Mouse (Mus musculus) hindbrain, postnatal 0 days (tissue): ENCODE data around the gene Kcnb1. TPM values are rescaled to one million over a fixed set of nuclear protein-coding genes. Genes with fewer than 3 reads are reported as not detected.

ENCODE experiments used
- ATAC-seq: fragments of 200-750 bp; cut with Nextera tagmentation; 2 replicates; pipeline ENCODE4 v1.8.0; 2017; ENCODE audit warnings: mild to moderate bottlenecking, moderate TSS enrichment, moderate library complexity
- DNase-seq: peaks from one replicate; pipeline ENCODE4 v3.0.0-alpha.2; 2015; ENCODE audit warnings: low spot score
- H3K27ac ChIP-seq: fragments of 300-500 bp; sonication (generic); 2 replicates; pipeline ENCODE4 v1.5.1; 2014; ENCODE audit warnings: mild to moderate bottlenecking
- H3K27me3 ChIP-seq: fragments of 300-500 bp; sonication (generic); 2 replicates; pipeline ENCODE4 v1.6.1; 2014; ENCODE audit warnings: low read length, mixed read lengths; ENCODE audit not compliant: insufficient read depth
- H3K36me3 ChIP-seq: fragments of 300-500 bp; sonication (generic); 2 replicates; pipeline ENCODE4 v1.6.1; 2014; ENCODE audit warnings: low read length, mixed read lengths; ENCODE audit not compliant: insufficient read depth
- H3K4me1 ChIP-seq: fragments of 300-500 bp; sonication (generic); 2 replicates; pipeline ENCODE4 v1.6.1; 2014; ENCODE audit warnings: antibody characterized with exemption, low read length, mixed read lengths; ENCODE audit not compliant: insufficient read depth
- H3K4me2 ChIP-seq: fragments of 300-500 bp; sonication (generic); 2 replicates; pipeline ENCODE4 v1.6.1; 2014; ENCODE audit warnings: low read depth, mild to moderate bottlenecking, low read length, moderate library complexity, mixed read lengths
- H3K4me3 ChIP-seq: fragments of 300-500 bp; sonication (generic); 2 replicates; pipeline ENCODE4 v1.5.1; 2014; ENCODE audit warnings: low read length
- H3K9ac ChIP-seq: fragments of 300-500 bp; sonication (generic); replicated peaks from 2 replicates; pipeline ENCODE4 v1.6.1; 2014; ENCODE audit warnings: mild to moderate bottlenecking, low read length, moderate library complexity, mixed read lengths
- H3K9me3 ChIP-seq: fragments of 300-500 bp; sonication (generic); 2 replicates; pipeline ENCODE4 v1.6.1; 2016; ENCODE audit warnings: low read length, mixed read lengths
- CTCF ChIP-seq: IDR thresholded peaks from 2 replicates; pipeline ENCODE4 v1.5.1; 2016; ENCODE audit warnings: antibody characterized with exemption, control low read depth, low read depth
- WGBS: fragments of 180-500 bp; shearing (Covaris S2); extraction: QIAGEN DNeasy Blood & Tissue Kit; methylation state at CpG from one replicate; pipeline ENCODE4 v1.1.7; 2014; 5-methylcytosine and 5-hydroxymethylcytosine counted together
- polyA plus RNA-seq: library from polyadenylated mRNA; unstranded; fragments of >200 nt; fragmentation: Nextera tagmentation; extraction: Ambion mirVana; gene quantifications from 2 replicates; pipeline ENCODE4 v1.2.1, GENCODE M21; 2015
- total RNA-seq: library from RNA; depleted of rRNA; stranded (reverse); fragments of >200 nt; gene quantifications from 2 replicates; pipeline ENCODE4 v1.2.3, GENCODE M21; 2014; rRNA removed

Kcnb1 gene
- total RNA-seq (21.5 and 33.6 TPM in 2 replicates), polyA plus RNA-seq (4.0 and 5.1 TPM in 2 replicates)

- DNase-seq, result peak; percentile 90
- peak within 1 kb of the TSS; percentile 26; the same call in 1 of the 2 replicates for H3K27ac ChIP-seq
- peak; percentile 29; the same call in 1 of the 2 replicates for TF ChIP-seq CTCF
- peaks cover 7% of the 10 kb centered on the region; the same call in 1 of the 2 replicates for H3K4me1 ChIP-seq
- 0 out of 2 replicates have a peak, but pooled peaks cover 5% of the 10 kb centered on the region for H3K27me3 ChIP-seq
- peak within 1 kb of the TSS; percentile 60 for H3K4me3 ChIP-seq
- no peaks in the 10 kb centered on the region for H3K36me3 ChIP-seq
- H3K4me2 ChIP-seq, result peak within 1 kb of the TSS; percentile 69
- no peaks in the 10 kb centered on the region for H3K9me3 ChIP-seq
- H3K9ac ChIP-seq, result peak within 1 kb of the TSS; percentile 72
- under 1% methylated on average over 38 of the region's 41 CpGs for WGBS
- ATAC-seq, result peak; percentile 81
These were observed at the start of gene Kcnb1 for GRCm38 (mm10) chr2:167190076-167190399. Gene Kcnb1 (minus strand): TSS chr2:167190155.

- 36% methylated on average over 12 of the region's 12 CpGs for WGBS
- H3K4me2 ChIP-seq, result no peak overlapping the region
- no peak for TF ChIP-seq CTCF
These were observed 49.3 kb upstream of the Kcnb1 start for GRCm38 (mm10) chr2:167239262-167239661.

DNA sequence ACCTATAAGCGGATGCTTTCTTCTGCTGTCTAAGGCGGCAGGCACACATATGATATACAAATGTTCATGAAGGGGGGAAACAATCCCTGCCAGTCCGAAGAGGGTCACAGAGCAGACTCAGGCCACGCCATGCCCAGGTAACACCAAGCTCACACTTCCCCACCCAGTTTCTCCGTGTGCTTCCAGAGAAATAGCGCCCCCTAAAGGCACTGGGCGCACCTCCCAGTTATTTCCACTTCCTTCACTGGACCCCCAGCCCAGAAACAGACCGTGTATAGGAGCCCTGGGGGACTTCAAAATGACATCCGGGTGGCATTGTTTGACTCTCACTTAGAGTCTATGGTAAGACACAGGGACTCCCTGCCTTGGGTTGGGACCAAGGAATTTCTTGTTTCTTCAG is 47.3 kb upstream of the Kcnb1 start:
- Histone ChIP-seq H3K36me3 (no peaks in the 10 kb centered on the region), H3K4me1 (peaks cover 9% of the 10 kb centered on the region; the same call in 1 of the 2 replicates)
- 79% methylated on average over 9 of the region's 9 CpGs for WGBS

More at GRCm38 (mm10) chr2:167239262-167239661, 49.3 kb upstream of the Kcnb1 start:
- no peak for ATAC-seq
- Histone ChIP-seq H3K27me3 (0 out of 2 replicates have a peak, but pooled peaks cover 13% of the 10 kb centered on the region), H3K36me3 (no peaks in the 10 kb centered on the region), H3K9ac (no peak overlapping the region), H3K27ac (no peak overlapping the region), H3K9me3 (no peaks in the 10 kb centered on the region), H3K4me1 (peaks cover 9% of the 10 kb centered on the region; the same call in 1 of the 2 replicates), H3K4me3 (no peak overlapping the region)
- DNase-seq, result no peak

DNA sequence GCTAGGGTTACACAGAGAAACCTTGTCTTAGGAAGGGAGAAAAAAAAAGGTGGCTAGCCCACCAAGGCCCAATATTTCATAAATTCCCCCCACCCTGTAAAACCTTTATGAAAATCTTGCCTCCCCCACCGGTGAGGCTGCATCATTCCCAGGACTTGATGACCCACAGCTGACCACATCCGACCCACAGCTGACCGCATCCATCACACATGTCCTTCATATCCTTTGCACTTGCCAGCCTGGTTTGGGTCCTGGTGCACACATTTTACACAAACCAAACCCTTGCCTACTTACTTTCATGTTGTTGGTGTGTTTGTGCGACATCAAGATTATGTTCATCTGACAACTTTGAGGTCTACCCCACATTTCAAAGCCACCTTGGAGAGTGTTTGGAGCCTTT is 46.2 kb upstream of the Kcnb1 start:
- ATAC-seq (no peak), DNase-seq (no peak)
- Histone ChIP-seq H3K9me3 (no peaks in the 10 kb centered on the region), H3K4me2 (no peak overlapping the region), H3K4me3 (no peak overlapping the region), H3K9ac (no peak overlapping the region), H3K27ac (no peak overlapping the region), H3K36me3 (no peaks in the 10 kb centered on the region), H3K4me1 (peaks cover 9% of the 10 kb centered on the region; the same call in 1 of the 2 replicates), H3K27me3 (0 out of 2 replicates have a peak, but pooled peaks cover 13% of the 10 kb centered on the region)
- WGBS, result 97% methylated on average over 4 of the region's 4 CpGs
- no peak for TF ChIP-seq CTCF

More for the DNA sequence above, 47.3 kb upstream of the Kcnb1 start:
- no peak for ATAC-seq
- H3K9ac ChIP-seq, result no peak overlapping the region
- no peak overlapping the region for H3K27ac ChIP-seq
- H3K4me2 ChIP-seq, result no peak overlapping the region
- H3K9me3 ChIP-seq, result no peaks in the 10 kb centered on the region
- DNase-seq, result no peak
- peak; percentile 19; the same call in 1 of the 2 replicates for TF ChIP-seq CTCF
- 0 out of 2 replicates have a peak, but pooled peaks cover 13% of the 10 kb centered on the region for H3K27me3 ChIP-seq
- H3K4me3 ChIP-seq, result no peak overlapping the region

DNA sequence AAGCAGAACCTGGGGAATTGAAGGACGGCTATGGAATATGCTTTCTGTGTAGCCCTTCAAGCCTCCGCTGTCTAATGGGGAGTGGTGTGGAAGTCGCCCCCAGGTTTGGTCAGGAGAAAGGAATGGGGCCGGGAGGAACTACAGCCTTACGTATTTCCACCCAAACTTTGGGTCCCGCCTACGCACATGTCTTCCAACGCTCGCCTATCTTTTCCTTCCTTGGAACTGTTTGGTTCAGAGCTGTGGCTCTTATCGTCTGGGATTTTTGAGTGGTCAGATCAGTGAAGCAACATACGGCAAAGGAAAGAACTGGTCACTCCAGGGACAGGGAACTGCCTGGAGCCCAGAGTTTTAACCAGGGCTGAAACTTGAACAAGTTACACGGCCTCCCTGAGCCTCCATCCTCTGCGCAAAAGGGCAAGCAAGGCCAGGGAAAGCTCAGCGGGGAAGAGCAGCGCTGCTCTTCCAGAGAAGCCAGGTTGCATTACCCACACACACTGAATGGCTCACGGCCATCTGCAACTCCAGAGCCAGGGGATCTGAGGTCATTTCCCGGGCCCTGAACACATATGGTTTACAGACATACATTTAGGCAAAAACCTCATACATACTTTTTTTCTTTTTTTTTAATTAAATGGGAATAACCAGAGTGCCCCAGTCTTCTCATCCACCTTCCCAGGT is 45.5 kb upstream of the Kcnb1 start:
- no peak overlapping the region for H3K4me2 ChIP-seq
- no peaks in the 10 kb centered on the region for H3K36me3 ChIP-seq
- no peak for ATAC-seq
- H3K4me3 ChIP-seq, result no peak overlapping the region
- 74% methylated on average over 17 of the region's 17 CpGs for WGBS
- peaks cover 5% of the 10 kb centered on the region; the same call in 1 of the 2 replicates for H3K4me1 ChIP-seq
- H3K9ac ChIP-seq, result no peak overlapping the region
- 0 out of 2 replicates have a peak, but pooled peaks cover 10% of the 10 kb centered on the region for H3K27me3 ChIP-seq
- H3K27ac ChIP-seq, result no peak overlapping the region
- DNase-seq, result no peak
- TF ChIP-seq CTCF, result no peak
- no peaks in the 10 kb centered on the region for H3K9me3 ChIP-seq

DNA sequence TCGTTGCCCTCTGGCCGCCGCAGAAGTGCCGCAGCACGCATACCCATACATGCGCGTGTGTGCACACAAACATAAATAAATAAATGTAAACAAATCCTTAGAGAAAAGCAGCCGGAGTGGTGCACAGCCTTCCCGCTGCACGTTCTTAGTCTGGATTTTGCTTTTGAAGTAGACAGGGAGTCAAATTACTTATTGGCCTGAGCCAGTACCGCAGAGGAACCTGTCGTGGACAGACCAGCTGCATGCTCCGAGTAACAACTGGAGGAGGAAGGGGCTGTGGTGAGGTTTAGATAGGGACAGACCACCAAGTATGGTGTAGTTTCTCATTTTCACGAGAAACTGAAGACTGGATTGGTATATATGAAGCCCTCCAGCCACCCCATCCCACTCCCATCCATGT is 43.8 kb upstream of the Kcnb1 start:
- DNase-seq (no peak), ATAC-seq (no peak)
- no peaks in the 10 kb centered on the region for H3K36me3 ChIP-seq
- H3K27me3 ChIP-seq, result no peaks in the 10 kb centered on the region
- no peak overlapping the region for H3K4me3 ChIP-seq
- no peak overlapping the region for H3K4me2 ChIP-seq
- no peaks in the 10 kb centered on the region for H3K4me1 ChIP-seq
- WGBS, result 65% methylated on average over 14 of the region's 14 CpGs
- no peak for TF ChIP-seq CTCF
- no peaks in the 10 kb centered on the region for H3K9me3 ChIP-seq
- no peak overlapping the region for H3K27ac ChIP-seq
- H3K9ac ChIP-seq, result no peak overlapping the region

DNA sequence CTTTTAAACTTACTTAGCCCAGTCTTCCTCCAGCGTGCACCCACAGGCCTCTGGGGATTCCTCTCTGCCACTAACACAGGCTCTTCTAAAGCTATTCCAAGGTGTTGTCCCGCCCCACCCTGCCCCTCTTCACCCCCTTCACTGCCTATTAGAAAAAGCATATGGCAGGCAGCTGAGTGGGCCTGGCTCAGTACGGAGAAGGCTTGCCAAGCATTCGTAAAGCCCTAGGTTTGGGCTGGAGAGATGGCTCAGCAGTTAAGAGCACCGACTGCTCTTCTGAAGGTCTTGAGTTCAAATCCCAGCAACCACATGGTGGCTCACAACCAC is 43.0 kb upstream of the Kcnb1 start:
- H3K9ac ChIP-seq, result no peak overlapping the region
- ATAC-seq, result no peak
- H3K4me1 ChIP-seq, result no peaks in the 10 kb centered on the region
- 74% methylated on average over 5 of the region's 5 CpGs for WGBS
- TF ChIP-seq CTCF, result no peak
- no peak overlapping the region for H3K4me2 ChIP-seq
- H3K27me3 ChIP-seq, result no peaks in the 10 kb centered on the region
- no peak overlapping the region for H3K4me3 ChIP-seq
- no peaks in the 10 kb centered on the region for H3K9me3 ChIP-seq
- no peaks in the 10 kb centered on the region for H3K36me3 ChIP-seq
- H3K27ac ChIP-seq, result no peak overlapping the region
- DNase-seq, result no peak
